Mouse (Mus musculus): Measurements from ENCODE around the gene Tgif1.

The Tgif1 gene

DNA sequence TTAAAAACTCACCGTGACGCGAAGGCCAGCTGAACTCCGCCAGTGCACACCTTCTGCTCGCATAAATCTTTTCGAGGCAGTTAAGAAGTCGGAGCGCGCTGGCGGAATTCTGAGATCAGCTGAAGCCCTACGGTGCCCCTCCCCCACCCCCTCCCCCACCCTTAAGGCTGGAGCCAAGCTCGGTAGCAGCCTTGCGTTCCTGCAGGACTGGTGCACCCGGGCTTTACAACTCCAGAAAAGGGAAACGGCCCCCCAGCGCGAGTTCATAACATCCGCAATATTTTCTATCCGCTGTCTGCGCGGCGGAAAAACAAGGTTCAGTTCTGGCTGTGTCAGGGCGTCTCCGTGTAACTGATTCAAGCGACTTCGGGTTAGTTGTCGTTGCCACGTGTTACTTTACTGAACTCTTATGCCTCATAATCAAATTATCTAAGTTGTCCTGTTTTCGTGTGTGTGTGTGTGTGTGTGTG lies at the start of gene Tgif1:
TSS of gene Tgif1 (minus strand) at position 111 of the 470 bp plus-strand sequence.
- DNase-seq (ENCODE audit: low read depth) = no peak

DNA sequence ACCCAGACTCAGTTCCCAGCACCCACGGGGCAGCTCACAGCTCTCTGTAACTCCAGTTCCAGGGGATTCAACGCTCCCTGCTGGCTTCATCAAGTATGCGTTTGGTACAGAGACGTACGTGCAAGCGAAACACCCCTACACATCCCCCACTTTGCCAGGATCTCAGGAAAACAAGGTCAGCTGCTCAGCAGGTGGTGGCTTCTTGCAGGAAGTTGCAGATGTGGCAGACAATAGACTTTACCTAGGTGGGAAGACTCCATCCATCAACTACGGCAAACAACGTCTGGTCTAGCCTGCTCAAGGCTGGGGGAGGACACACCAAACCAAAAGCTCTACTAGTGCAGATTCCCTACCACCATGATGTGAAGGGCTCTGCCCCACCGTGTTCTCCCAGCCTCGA lies 47.3 kb upstream of the Tgif1 start:
- DNase-seq (ENCODE audit: low read depth) = no peak

DNA sequence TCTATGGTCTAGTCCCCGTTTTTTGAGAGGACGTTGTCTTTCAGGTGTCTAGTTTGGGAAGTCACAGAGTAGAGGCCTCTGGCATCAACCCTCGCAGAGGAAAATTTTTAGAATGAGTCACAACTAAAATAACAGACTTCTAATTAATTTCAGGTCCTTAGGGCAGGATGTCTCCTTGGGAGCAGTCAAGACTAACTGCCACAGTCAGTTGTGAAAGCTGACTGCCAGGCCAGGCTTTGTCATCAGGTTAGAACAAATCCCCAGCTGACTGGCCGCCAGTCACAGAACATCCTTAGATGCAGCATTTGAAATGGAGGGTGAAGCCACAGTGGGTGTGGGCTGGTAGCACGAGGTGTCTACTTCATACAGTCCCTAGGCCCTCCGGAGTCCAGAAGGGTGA lies 46.3 kb upstream of the Tgif1 start:
- no peak for DNase-seq (ENCODE audit: low read depth)

DNA sequence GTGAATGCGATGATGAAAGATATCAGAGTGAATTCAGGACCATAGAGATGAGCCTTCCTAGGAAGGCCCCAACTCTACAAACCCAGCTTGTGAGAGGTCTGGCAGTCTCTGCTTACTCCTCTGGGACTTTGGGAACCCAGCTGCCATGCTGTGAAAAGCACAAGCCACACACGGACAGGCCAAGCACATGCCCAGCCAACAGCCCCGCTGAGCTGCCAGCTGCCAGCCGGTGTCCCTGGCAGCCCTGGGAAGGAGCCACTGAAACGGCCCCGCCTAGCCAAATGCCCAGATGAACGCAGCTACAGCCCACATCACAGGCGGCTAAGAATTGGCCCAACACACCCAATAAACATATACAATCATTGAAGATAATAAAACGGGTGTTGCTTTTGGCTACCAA lies 41.5 kb upstream of the Tgif1 start:
- DNase-seq (ENCODE audit: low read depth) = no peak

DNA sequence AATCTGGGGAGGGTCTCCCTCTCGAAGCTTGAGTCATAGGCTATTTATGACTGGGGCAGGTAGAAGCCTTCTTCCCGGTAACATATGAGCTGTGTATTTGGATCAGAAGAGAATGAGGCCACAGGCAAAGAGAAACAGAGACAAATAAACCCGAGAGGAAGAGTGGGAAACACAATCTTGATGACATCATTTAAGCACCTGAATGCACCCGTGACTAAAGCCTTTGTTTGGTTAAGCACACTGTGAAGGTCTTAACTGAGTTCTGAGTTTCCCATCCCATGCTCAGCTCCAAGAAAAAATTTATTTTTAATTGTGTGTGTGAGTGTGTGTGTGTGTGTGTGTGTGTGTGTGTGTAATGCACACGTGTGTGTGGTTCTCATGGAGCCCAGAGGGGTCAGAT lies 39.8 kb upstream of the Tgif1 start:
- DNase-seq (ENCODE audit: low read depth) = no peak

DNA sequence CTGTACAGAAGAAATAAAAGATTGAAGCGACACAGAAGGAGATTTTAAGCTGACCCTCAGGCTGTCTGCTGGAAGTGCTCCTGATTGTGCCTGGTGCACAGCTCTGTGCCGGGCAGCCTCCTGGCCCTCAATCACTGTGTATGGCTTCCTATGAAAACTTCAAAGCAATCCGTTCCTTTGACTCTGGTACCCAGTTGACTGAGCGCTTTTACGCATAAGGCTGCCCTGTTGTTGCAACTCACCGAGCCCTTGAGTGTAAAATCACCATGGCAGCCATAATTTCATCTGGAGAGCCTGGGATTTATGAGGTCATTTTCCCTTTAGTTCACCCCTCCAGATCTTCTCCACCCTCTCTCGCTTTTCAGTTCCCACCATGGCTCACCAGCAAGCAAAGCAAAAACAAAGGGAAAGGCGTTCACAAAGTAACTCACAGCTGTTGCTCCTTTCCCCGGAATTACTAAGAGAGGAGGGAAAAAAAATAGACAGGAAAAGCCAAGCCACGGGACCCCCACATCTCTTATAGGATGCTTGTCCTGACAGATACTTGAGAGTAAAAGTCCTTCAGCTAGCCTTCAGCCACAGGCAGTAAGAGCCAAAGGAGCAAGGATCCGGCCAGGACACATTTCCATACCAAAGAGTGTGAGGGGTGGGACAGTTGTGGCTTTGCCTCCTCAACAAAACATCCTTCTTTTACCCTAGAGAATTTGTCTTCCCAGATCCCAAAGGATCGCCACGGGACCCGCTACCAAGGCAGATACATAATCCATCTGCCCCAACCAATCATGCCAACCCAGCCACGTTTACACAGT lies 39.1 kb upstream of the Tgif1 start:
- no peak for DNase-seq (ENCODE audit: low read depth)

DNA sequence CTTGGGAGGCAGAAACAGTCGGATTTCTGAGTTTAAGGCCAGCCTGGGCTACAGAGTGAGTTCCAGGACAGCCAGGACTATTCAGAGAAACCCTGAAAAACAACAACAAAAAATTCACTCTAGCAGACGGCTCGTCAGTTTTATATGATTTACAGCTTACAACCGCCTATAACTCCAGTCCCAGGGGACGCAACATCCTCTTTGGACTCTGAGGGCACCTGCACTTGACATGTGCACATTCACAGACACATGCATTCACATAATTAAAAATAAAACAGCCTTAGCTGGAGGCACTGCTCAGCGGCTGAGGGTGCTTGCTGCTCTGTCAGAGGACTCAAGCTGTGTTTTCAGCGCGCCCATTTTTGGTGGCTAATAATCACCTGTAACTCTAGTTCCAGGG lies 37.2 kb upstream of the Tgif1 start:
- no peak for DNase-seq (ENCODE audit: low read depth)

DNA sequence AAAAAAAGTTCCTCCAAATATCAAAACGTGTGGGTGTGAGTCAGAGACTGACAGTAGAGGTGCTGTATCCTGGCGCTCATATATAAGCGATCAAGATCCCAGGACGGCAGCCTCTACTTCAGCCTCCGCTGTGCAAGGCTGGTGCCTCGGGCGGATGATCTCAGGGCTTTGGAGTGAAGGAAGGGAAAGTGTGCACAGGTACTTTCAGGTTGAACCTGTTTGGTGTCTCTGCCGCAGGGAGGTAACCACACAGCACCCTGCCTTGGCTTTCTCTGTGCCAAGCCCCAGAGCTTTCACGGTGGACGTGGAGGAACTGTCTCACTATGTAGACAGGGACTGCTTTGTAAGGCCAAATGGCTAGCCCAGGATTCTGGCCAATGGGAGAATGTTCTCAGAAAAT lies 35.3 kb upstream of the Tgif1 start:
- no peak for DNase-seq (ENCODE audit: low read depth)

DNA sequence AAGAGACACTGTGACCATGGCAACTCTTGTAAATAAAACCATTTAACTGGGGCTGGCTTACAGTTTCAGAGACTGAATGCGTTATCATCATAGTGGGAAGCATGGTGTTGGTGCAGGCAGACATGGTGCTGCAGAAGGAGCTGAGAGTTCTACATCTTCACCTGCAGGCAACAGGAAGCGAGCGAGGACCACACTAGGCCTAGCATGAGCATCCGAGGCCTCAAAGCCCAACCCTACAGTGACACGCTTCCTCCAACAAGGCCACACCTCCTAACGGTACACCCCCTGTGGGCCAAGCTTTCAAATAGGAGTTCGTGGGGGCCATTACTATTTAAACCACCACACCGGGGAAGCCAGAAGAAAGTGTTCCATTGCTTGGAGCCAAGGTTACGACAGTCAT lies 34.5 kb upstream of the Tgif1 start:
- no peak for DNase-seq (ENCODE audit: low read depth)

DNA sequence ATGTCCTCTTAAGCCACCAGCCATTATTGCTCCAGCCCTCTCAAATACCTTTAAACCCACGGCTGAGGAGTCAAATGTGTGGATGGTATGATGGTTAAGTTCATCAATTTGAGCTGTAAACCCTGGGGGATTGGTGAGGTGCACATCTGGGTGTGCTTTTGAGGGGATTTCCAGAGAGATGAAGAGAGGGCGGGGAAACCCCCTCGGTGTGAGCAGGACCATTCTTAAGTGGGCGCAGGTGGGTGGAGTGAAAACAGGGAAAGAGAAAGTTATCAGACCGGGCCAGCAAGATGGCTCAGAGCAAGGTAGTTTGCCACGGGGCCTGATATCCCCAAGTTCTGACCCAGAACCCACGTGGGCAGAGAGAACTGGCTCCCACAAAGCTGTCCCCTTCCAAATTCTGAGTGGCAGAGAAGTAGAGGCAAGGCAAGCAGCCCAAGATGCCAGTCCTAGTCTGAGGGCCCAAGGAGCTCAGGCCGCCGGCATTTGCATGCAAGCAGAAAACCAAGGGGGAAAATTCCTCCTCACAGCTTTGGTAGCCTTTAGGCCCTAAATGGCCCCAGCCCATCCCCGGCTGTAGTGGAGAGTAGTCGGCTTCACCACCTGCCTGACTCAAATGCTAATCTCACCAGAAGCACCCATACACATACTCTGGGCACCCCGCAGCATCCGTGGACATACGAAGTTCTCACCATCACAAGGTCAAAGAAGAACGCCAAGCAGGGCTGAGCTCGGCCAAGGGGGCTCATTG lies 33.5 kb upstream of the Tgif1 start:
- no peak for DNase-seq (ENCODE audit: low read depth)

DNA sequence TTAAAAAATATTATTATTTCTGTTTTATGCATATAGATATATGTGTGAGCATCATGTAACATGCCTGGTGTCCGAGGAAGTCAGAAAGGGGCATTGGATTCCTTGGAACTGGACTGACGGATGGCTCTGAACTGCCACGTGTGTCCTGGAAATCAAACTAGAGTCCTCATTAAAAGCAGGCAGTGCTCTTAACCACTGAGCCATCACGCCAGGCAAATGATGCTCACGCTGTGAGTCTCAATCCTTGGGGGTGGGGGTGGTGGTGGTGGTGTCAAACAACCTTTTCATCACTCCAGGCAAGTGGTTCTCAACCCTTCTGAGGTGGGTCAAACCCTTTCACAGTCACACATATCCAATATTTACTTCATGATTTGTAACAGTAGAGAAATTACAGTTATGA lies 32.5 kb upstream of the Tgif1 start:
- DNase-seq (ENCODE audit: low read depth) = no peak

DNA sequence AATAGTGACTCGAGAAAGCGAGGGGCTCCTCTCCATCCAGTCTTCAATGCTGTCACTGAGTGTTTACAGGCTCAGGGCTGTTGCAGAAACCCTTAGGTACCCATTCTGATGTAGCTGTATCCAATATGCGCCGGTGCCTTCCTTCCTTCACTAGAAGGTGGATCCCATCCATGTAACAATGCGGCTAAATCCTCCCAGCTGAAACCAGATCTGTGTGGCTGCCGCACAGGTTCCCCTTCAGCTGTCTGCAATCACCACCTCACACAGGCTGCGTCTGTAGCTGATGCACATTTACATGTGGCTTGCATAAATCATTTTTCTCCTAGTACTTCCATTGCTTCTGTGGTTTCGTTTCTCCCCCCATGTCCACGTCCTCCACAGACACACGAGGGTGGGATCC lies 28.6 kb upstream of the Tgif1 start:
- DNase-seq (ENCODE audit: low read depth) = no peak

DNA sequence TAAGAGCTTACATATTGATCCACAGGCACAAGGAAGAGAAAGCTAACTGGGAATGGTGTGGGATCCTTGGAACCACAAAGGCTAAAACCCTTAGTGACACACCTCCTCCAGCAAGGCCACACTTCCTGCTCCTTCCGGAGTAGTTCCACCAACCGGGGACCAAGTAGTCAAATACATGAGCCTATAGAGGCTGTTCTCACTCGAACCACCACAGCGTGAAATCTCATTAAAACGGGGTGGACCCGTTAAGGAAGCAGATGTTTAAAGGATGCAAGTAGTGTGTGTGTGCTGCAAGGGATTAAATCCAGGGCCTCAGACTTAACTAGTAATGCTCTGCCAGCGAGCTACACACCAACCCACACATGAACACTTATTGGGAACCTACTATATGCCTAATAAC lies 27.8 kb upstream of the Tgif1 start:
- DNase-seq (ENCODE audit: low read depth) = no peak

DNA sequence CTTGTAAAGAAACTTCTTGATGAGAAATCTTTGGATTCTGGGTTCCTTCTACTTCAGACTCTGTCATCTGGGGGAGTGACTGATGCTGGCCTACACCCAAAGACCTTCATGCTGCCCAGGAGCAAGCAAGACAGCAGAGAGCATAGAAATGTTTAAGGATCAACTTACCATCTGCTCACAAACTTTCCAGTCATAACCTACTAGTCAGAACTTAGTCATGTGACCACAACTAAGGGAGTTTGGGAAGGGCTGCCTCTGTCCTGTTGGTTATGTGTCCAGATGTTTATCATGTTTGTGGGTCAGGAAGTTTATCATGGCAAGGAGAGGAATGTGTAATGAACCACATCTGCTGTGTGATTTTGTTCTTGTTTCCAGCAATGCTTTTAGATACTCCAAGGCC lies 24.9 kb upstream of the Tgif1 start:
- peak; percentile 51 for DNase-seq (ENCODE audit: low read depth)

DNA sequence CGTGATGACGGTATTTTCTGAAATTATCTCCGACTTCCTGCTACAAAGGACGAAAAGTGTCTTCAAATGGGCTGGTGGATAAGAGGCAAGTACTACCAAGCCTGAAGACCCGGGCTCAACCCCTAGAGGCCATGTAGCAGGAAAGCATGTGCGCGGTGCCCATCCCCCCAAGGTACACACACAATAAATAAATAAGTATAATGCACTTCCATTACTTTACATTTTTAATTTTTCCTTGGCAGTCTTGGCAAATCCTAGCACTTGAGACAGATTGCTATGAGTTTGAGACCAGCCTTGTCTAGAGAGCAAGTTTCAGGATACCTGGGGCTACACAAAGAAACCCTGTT lies 20.4 kb upstream of the Tgif1 start:
- no peak for DNase-seq (ENCODE audit: low read depth)

DNA sequence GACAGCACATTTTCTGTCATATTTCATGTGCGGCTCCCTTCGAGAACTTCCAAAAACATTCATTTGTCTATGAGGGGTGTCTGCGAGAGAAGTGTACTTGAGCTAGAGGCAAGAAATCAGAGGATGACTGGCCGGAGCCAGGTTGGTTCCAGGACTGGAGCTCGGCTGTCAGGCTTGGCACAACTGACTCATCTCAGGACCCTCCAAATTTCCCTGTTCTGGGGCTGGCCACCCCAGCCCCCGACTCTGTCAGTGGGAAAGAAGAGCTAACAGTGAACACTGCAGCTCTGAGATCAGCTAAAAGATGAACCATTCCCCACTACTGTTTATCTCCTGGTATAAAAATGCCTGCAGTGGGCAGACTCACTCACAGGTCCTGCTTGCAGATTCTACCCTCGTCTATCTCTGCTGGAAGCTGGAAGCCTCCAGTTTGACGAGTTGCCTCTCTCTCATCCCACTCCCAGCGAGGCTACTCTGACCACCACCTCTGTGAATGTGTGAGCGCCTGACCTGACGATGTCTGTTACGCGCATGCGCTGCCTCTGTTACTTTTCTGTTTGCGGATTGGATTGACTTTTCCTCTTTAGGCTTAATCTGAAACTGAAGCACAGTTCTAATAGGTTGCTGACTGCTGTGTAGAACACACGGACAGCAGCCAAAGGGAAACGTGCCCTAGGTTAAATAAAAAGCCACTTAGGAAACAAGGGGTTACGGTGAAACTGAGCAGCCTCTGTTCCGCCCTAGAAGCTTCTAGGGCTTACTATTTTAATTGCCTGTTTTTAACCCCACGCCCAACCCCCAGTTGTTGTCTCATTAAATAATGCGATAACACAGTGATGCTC lies 19.8 kb upstream of the Tgif1 start:
- DNase-seq (ENCODE audit: low read depth) = no peak

DNA sequence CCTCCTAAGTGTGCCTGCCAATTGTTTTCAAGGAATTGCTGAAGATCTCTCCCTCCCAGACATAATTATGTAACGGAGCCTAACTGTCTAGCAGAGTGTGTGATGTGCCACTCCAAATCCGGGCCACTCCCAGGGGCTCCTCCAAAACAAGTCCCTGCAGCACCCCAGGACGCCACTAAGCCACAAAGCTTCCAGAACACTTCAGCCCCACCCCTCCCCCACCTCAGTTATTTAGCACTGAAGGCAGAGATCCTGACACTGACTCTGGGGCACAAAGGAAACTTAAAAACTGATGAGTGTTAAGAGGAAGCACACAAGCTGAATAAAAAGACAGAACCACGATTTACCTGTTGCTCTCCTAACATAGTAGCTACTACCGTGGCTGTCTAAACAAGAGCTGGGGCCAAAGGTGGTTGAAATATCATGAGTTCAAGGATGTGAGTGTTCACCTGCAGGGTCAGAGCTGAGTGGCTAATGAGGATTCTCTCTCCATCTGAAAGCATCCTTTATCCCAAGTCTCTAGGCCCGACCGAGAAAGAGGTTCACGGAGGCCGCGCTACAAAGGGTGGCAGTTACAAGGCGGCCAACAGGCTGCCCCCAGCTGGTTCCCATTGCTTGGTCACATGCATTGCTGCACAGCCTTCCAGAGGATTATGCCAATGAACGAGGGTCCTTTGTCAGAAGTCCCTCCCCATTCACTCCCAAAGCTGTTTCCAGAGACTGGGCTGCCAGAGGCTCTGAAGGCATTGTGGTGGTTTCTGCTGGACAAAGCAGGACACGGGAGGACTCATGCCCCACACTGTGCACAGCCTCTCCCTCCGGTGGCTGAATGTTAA lies 19.0 kb upstream of the Tgif1 start:
- no peak for DNase-seq (ENCODE audit: low read depth)

DNA sequence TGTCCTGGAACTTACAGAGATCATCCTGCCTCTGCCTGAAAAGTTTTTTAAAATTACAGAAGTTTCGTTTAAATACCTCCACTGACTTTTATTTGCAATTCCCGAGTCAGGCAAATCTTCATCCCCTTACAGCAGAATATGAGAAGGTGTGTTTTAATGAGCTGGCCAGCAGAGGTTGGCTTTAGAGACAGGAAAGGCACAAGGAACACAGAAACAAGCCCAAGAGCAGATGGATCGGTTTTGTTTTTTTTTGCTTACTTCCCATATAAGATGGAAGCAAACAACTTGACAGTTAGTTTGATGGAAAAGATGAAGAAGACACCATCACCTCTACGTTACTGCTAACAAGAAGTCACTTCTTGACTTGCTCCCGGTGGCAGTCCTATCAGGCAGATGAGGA lies 18.3 kb upstream of the Tgif1 start:
- DNase-seq (ENCODE audit: low read depth) = no peak

DNA sequence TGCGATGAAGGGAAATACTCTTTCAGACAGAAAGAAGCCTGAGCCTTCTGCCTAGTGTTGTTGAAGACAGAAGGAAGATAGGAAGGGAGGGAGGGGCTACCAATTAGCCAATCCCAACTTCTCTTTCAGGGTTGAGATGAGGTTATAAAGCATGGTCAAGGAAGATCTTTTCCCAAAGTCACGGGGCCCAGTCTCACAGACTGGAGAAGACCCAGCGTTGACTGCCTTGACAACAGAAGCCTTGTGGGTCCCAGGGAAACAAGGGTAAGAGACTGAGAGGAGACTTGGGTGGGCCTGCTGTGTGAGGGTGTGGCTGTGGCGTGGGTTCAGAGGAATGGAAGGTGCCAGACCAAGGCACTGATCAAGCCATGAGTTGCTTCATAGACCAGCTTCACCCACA lies 17.2 kb upstream of the Tgif1 start:
- DNase-seq (ENCODE audit: low read depth) = no peak

DNA sequence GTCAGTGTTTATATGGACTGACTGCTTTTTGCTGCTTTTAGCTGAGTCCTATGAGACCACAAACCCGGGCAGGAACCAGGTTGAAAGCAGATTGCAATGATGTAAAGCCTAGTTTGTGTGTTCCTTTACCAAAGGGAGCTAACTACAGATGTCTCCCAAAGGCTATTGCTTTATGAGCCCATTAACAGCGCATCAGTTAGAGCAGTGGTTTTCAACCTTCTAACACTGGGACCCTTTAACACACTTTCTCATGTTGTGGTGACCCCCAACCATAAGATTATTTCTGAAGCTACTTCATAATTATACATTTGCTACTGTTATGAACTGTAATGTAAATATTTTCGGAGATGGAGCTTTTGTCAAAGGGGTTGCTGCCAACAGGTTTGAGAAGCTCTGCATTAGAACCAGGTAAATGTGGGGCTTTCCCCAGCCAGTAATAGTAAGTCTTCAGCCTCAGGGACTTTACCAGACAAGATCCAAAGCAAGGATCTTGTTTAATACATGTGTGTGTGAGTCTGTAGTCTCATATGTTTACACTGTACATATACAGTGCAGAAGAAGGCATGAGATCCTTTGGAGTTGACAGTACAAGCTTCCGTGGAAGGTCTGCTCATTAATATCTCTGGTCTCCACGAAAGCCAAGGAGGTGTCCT lies 15.4 kb upstream of the Tgif1 start:
- no peak for DNase-seq (ENCODE audit: low read depth)

DNA sequence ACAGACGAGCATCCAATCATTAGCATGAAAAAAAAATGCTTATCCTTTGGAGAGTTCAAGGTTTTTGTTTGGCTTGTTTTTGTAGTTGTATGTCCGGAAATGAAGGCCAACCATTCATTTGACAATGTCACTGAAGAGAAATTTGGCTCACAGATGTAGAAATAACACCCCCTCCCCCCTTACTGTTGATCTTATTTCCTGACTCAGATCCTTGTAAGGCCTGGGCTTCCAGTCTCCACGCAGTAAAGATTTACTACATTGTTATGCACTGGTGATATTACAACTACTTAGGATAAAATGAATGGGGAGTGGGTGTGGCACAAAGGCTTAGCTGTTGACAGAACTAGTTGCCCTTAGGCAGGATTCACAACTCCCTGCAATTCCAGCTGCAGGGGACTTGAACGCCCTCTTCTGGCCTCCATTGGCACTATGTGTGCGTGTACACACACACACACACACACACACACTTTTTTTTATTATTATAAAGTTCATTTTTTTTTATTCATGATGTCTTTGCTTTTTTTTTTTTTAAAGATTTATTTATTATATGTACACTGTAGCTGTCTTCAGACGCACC lies 13.3 kb upstream of the Tgif1 start:
- DNase-seq (ENCODE audit: low read depth) = no peak

Measured in fibroblast of lung, adult 2 months (primary cell).